Comparison of ENCODE assay signal across 9 mouse cellular contexts in genomic region chr17:83353011-83353410, GRCm38 (mm10). TPM values are rescaled to one million over a fixed set of nuclear protein-coding genes. Genes with fewer than 3 reads are reported as not detected.
DNase-seq lines count a peak whose midpoint lies in the region; ATAC-seq and TF ChIP-seq lines count a peak whose summit lies in the region.
"Had no signal": no experiment of that assay in that cellular context is flagged by ENCODE, and none has a peak within 500 bp of the region (broad histone marks: within the 10 kb centered on the region; RNA-seq: fewer than 3 reads in every experiment).

No protein-coding gene starts in this region.

- H3K36me3 ChIP-seq in forebrain, embryonic 15.5 days = no peaks in the 10 kb centered on the region
- no peaks in the 10 kb centered on the region for H3K36me3 ChIP-seq in liver, embryonic 13.5 days

- intact Hi-C loops in gastrocnemius, adult 2 months (cut with DNase I) = loop anchor here (5.0 kb wide), 1 partner anchor 159 kb away; no protein-coding TSS in a partner anchor

- no peak for ATAC-seq in CD4-positive, CD25-positive, alpha-beta regulatory T cell, adult 4 months
- no peak for ATAC-seq in forebrain, embryonic 15.5 days (replicated peaks)
- no peak for ATAC-seq in liver, embryonic 13.5 days (ENCODE audit: low read depth)

- peaks cover 35% of the 10 kb centered on the region for H3K4me1 ChIP-seq in forebrain, embryonic 15.5 days
- H3K4me1 ChIP-seq in liver, embryonic 13.5 days (replicated peaks) = peaks cover 49% of the 10 kb centered on the region

- H3K9ac ChIP-seq in forebrain, embryonic 15.5 days (replicated peaks) = no peak overlapping the region
- no peak overlapping the region for H3K9ac ChIP-seq in liver, embryonic 13.5 days

- 7% methylated on average over 5 of the region's 5 CpGs for WGBS in forebrain, embryonic 15.5 days
- 22% methylated on average over 5 of the region's 5 CpGs for WGBS in liver, embryonic 13.5 days (ENCODE audit: insufficient replicate concordance)

- H3K27me3 ChIP-seq in forebrain, embryonic 15.5 days = no peaks in the 10 kb centered on the region
- H3K27me3 ChIP-seq in liver, embryonic 13.5 days = peaks cover 14% of the 10 kb centered on the region; the same call in 1 of the 2 replicates

- H3K4me3 ChIP-seq in forebrain, embryonic 15.5 days = 0 out of 2 replicates have a peak overlapping the region, but pooled peaks have one; percentile 87
- peak overlapping the region; percentile 80; the same call in 1 of the 2 replicates for H3K4me3 ChIP-seq in liver, embryonic 13.5 days (replicated peaks)
- no peak overlapping the region for H3K4me3 ChIP-seq in gastrocnemius, adult 2 months

- no peaks in the 10 kb centered on the region for H3K9me3 ChIP-seq in forebrain, embryonic 15.5 days
- H3K9me3 ChIP-seq in liver, embryonic 13.5 days (replicated peaks) = no peaks in the 10 kb centered on the region

- TF ChIP-seq CTCF in gastrocnemius, adult 2 months (IDR thresholded peaks at IDR 0.05) = no peak

- peak overlapping the region; percentile 55 for H3K4me2 ChIP-seq in forebrain, embryonic 15.5 days (replicated peaks)
- H3K4me2 ChIP-seq in liver, embryonic 13.5 days = peak overlapping the region; percentile 54

- peak; percentile 49 for DNase-seq in CD4-positive, CD25-positive, alpha-beta regulatory T cell, adult 2 months (ENCODE audit: low read depth, low spot score)
- DNase-seq in 3T3-L1 (ENCODE audit: low read depth, low spot score) = peak; percentile 64
- no peak for DNase-seq in liver, embryonic 13.5 days
- no peak for DNase-seq in spleen, postnatal 4 days (ENCODE audit: low spot score in 2 of 2)
- DNase-seq in gastrocnemius, adult 8-10 months (ENCODE audit: low spot score in 2 of 2) = no peak
- DNase-seq in gastrocnemius, adult 2 months = no peak
- DNase-seq: right cerebral cortex, postnatal 4 days had no signal

- no peak overlapping the region for H3K27ac ChIP-seq in forebrain, embryonic 15.5 days (replicated peaks)
- H3K27ac ChIP-seq in liver, embryonic 13.5 days = no peak overlapping the region
- H3K27ac ChIP-seq in gastrocnemius, adult 2 months = no peak overlapping the region

RNA-seq across cellular contexts. Expression of gene Eml4, which starts 2.3 kb away (rescaled TPM):
- polyA plus RNA-seq in CD4-positive, CD25-positive, alpha-beta regulatory T cell, adult 4 months (2017; shearing (Covaris generic)) = 10 to 100 TPM; 15.6 to 15.8 TPM
- 34.6 and 34.8 TPM in 2 replicates for polyA plus RNA-seq in forebrain, embryonic 15.5 days (2015; fragmentation: Nextera tagmentation; extraction: Ambion mirVana)
- polyA plus RNA-seq in liver, embryonic 13.5 days (2015; fragmentation: Nextera tagmentation; extraction: Ambion mirVana) = 5.4 and 7.1 TPM in 2 replicates
- total RNA-seq in gastrocnemius, adult 8-10 months (2022) = 1 to 10 TPM; 1.2 to 1.9 (median 1.6) TPM
- total RNA-seq in gastrocnemius, adult 2 months (2021) = 1 to 10 TPM; 1.8 to 2.6 TPM

Comparison
In these comparisons a context has a peak if more than half of its experiments do, and no peak if none do; other contexts are left out.
1. DNase-seq: peak in CD4-positive, CD25-positive, alpha-beta regulatory T cell, adult 2 months (single experiment) and 3T3-L1 (single experiment); none in liver, embryonic 13.5 days (single experiment), spleen, postnatal 4 days (0 of 2), gastrocnemius, adult 8-10 months (0 of 2) and gastrocnemius, adult 2 months (single experiment).